ENCODE assay signal across 18 mouse cellular contexts in the genomic region with DNA sequence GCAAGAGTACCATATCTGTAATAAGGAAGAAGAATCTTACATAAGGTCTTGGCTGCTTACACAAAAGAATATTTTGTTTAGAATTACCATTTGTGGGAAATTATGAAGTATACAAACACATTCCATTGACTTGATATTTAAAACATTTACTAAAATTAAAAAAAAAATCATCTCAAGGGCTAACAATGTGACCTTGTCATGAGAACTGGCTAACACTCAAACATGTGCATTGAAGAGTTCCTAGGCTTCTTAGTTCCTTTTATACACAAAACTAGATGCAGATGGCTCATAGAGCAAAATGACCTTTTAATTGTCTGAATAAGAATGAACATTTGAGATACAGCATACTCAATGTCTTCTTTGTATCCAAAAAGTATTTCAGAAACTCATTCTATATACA.
A peak's percentile ranks its signal among the peaks of the same experiment; 100 is the strongest.
DNase-seq lines count a peak whose midpoint lies in the region; ATAC-seq and TF ChIP-seq lines count a peak whose summit lies in the region.
"Had no signal": no experiment of that assay in that cellular context is flagged by ENCODE, and none has a peak within 500 bp of the region (broad histone marks: within the 10 kb centered on the region; RNA-seq: fewer than 3 reads in every experiment).

No protein-coding gene starts in this region.

- H3K4me2 ChIP-seq in lung, embryonic 14.5 days: no peak overlapping the region
- H3K4me2 ChIP-seq in lung, embryonic 16.5 days (ENCODE audit: low read depth, low read length): no peak overlapping the region
- H3K4me2 ChIP-seq: embryonic facial prominence, embryonic 12.5 days; forebrain, embryonic 13.5 days; forebrain, embryonic 15.5 days had no signal

- H3K9me3 ChIP-seq in lung, embryonic 14.5 days (ENCODE audit: low read depth, low read length): peaks cover 4% of the 10 kb centered on the region; the same call in 1 of the 2 replicates
- H3K9me3 ChIP-seq in lung, embryonic 16.5 days (ENCODE audit: control insufficient read depth, low read length): 0 out of 2 replicates have a peak, but pooled peaks cover 2% of the 10 kb centered on the region
- H3K9me3 ChIP-seq: embryonic facial prominence, embryonic 12.5 days; forebrain, embryonic 13.5 days; forebrain, embryonic 15.5 days; G1E had no signal

- no peak for TF ChIP-seq CTCF in layer of hippocampus, adult 2 months (conservative IDR thresholded peaks at IDR 0.05)
- TF ChIP-seq CTCF in lung, embryonic 14.5 days (IDR thresholded peaks at IDR 0.05; ENCODE audit: low read depth): no peak
- TF ChIP-seq CTCF in lung, adult 2 months (IDR thresholded peaks at IDR 0.05; ENCODE audit: insufficient read depth, low read length): no peak

- 0 out of 2 replicates have a peak overlapping the region, but pooled peaks have one; percentile 0 for H3K27ac ChIP-seq in layer of hippocampus, adult 2 months
- peak overlapping the region; percentile 79; the same call in 1 of the 2 replicates for H3K27ac ChIP-seq in lung, embryonic 14.5 days (ENCODE audit: low read depth)
- H3K27ac ChIP-seq in lung, embryonic 16.5 days (ENCODE audit: low read length): peak overlapping the region; percentile 86
- H3K27ac ChIP-seq: embryonic facial prominence, embryonic 10.5 days; embryonic facial prominence, embryonic 12.5 days; forebrain, embryonic 13.5 days; forebrain, embryonic 15.5 days had no signal

- no peak overlapping the region for H3K4me3 ChIP-seq in layer of hippocampus, adult 2 months
- no peak overlapping the region for H3K4me3 ChIP-seq in lung, embryonic 14.5 days (ENCODE audit: low read depth, low read length)
- no peak overlapping the region for H3K4me3 ChIP-seq in lung, embryonic 16.5 days (ENCODE audit: low read length)
- no peak overlapping the region for H3K4me3 ChIP-seq in lung, adult 2 months (replicated peaks; ENCODE audit: extremely low read depth, low read depth, low read length)
- H3K4me3 ChIP-seq: embryonic facial prominence, embryonic 10.5 days; embryonic facial prominence, embryonic 12.5 days; forebrain, embryonic 13.5 days; forebrain, embryonic 15.5 days had no signal

- no peak for DNase-seq in layer of hippocampus, adult 2 months (ENCODE audit: low spot score in 2 of 2)
- no peak for DNase-seq in layer of hippocampus, adult 8-10 months (ENCODE audit: low spot score in 2 of 2)
- DNase-seq in lung, embryonic 14.5 days: peak; percentile 80
- no peak for DNase-seq in lung, postnatal 25 days (ENCODE audit: low spot score)
- DNase-seq in lung, adult 2 months: no peak
- DNase-seq: adrenal gland, adult 8-10 months; adrenal gland, postnatal 36 days; B cell, adult 2 months had no signal

- H3K36me3 ChIP-seq in lung, embryonic 14.5 days (ENCODE audit: insufficient read depth): no peaks in the 10 kb centered on the region
- no peaks in the 10 kb centered on the region for H3K36me3 ChIP-seq in lung, embryonic 16.5 days (ENCODE audit: control insufficient read depth, insufficient read depth, low read length)
- H3K36me3 ChIP-seq: embryonic facial prominence, embryonic 10.5 days; embryonic facial prominence, embryonic 12.5 days; forebrain, embryonic 15.5 days; G1E had no signal

- peak; percentile 63 for ATAC-seq in lung, embryonic 14.5 days (ENCODE audit: insufficient read depth)
- ATAC-seq in lung, embryonic 16.5 days (ENCODE audit: low read depth): peak; percentile 91
- ATAC-seq: activated CD4-positive, CD25-positive, alpha-beta regulatory T cell, adult 4 months; CD4-positive, CD25-positive, alpha-beta regulatory T cell, adult 4 months; forebrain, embryonic 13.5 days; forebrain, embryonic 15.5 days; Patski had no signal

- TF ChIP-seq POLR2A in lung, adult 2 months (IDR thresholded peaks at IDR 0.05; ENCODE audit: borderline replicate concordance, extremely low read depth, low read depth, low read length): no peak

- H3K27me3 ChIP-seq in lung, embryonic 14.5 days (ENCODE audit: insufficient read depth, low read length): no peaks in the 10 kb centered on the region
- no peaks in the 10 kb centered on the region for H3K27me3 ChIP-seq in lung, embryonic 16.5 days (ENCODE audit: control insufficient read depth, insufficient read depth, low read depth, low read length)
- H3K27me3 ChIP-seq: CH12.LX; embryonic facial prominence, embryonic 12.5 days; forebrain, embryonic 13.5 days; forebrain, embryonic 15.5 days; Patski had no signal

- no peak overlapping the region for H3K9ac ChIP-seq in lung, embryonic 14.5 days
- H3K9ac ChIP-seq in lung, embryonic 16.5 days (ENCODE audit: low read length): no peak overlapping the region
- H3K9ac ChIP-seq: embryonic facial prominence, embryonic 12.5 days; forebrain, embryonic 13.5 days; forebrain, embryonic 15.5 days had no signal

- peaks cover 3% of the 10 kb centered on the region; the same call in 1 of the 2 replicates for H3K4me1 ChIP-seq in lung, embryonic 14.5 days (ENCODE audit: insufficient read depth)
- H3K4me1 ChIP-seq in lung, embryonic 16.5 days (replicated peaks; ENCODE audit: control insufficient read depth, insufficient read depth, low read length): no peaks in the 10 kb centered on the region
- no peaks in the 10 kb centered on the region for H3K4me1 ChIP-seq in lung, adult 2 months (ENCODE audit: control insufficient read depth, insufficient read depth, low read length)
- H3K4me1 ChIP-seq: embryonic facial prominence, embryonic 10.5 days; embryonic facial prominence, embryonic 12.5 days; forebrain, embryonic 13.5 days; forebrain, embryonic 15.5 days had no signal

Comparison
In these comparisons a context has a peak if more than half of its experiments do, and no peak if none do; other contexts are left out.
1. H3K27ac ChIP-seq: peak in every context shown above with its lines; median percentile 86 in lung, embryonic 16.5 days; 79 in lung, embryonic 14.5 days; 0 in layer of hippocampus, adult 2 months.